Mouse (Mus musculus) midbrain, embryonic 12.5 days (tissue): ENCODE results near the gene Fstl4. TPM values are rescaled to one million over a fixed set of nuclear protein-coding genes. Genes with fewer than 3 reads are reported as not detected.

Experiments used
- ATAC-seq: fragments of 200-750 bp; cut with Nextera tagmentation; 2 replicates; pipeline ENCODE4 v1.8.0; 2017; ENCODE audit warnings: low read depth, moderate TSS enrichment, moderate library complexity; ENCODE audit not compliant: low FRiP score
- H3K27ac ChIP-seq: fragments of 300-500 bp; sonication (generic); replicated peaks from 2 replicates; pipeline ENCODE4 v1.5.1; 2016; ENCODE audit warnings: mild to moderate bottlenecking
- H3K27me3 ChIP-seq: fragments of 300-500 bp; sonication (generic); 2 replicates; pipeline ENCODE4 v1.6.1; 2016; ENCODE audit warnings: mild to moderate bottlenecking
- H3K36me3 ChIP-seq: fragments of 300-500 bp; sonication (generic); 2 replicates; pipeline ENCODE4 v1.6.1; 2016
- H3K4me1 ChIP-seq: fragments of 300-500 bp; sonication (generic); 2 replicates; pipeline ENCODE4 v1.6.1; 2016
- H3K4me2 ChIP-seq: fragments of 300-500 bp; sonication (generic); replicated peaks from 2 replicates; pipeline ENCODE4 v1.6.1; 2016; ENCODE audit warnings: mild to moderate bottlenecking, moderate library complexity
- H3K4me3 ChIP-seq: fragments of 300-500 bp; sonication (generic); 2 replicates; pipeline ENCODE4 v1.5.1; 2016; ENCODE audit warnings: mild to moderate bottlenecking
- H3K9ac ChIP-seq: fragments of 300-500 bp; sonication (generic); replicated peaks from 2 replicates; pipeline ENCODE4 v1.6.1; 2016; ENCODE audit warnings: mild to moderate bottlenecking, moderate library complexity
- H3K9me3 ChIP-seq: fragments of 300-500 bp; sonication (generic); 2 replicates; pipeline ENCODE4 v1.6.1; 2016; ENCODE audit warnings: mild to moderate bottlenecking
- WGBS: fragments of 180-500 bp; shearing (Covaris S2); methylation state at CpG from one replicate; pipeline ENCODE4 v1.1.7; 2016; 5-methylcytosine and 5-hydroxymethylcytosine counted together
- polyA plus RNA-seq: library from polyadenylated mRNA; unstranded; fragments of >200 nt; fragmentation: Nextera tagmentation; extraction: Ambion mirVana; gene quantifications from 2 replicates; pipeline ENCODE4 v1.2.1, GENCODE M21; 2016

Fstl4 gene
- polyA plus RNA-seq, 1 experiment from 2014 or later = 2.6 TPM

GRCm38 (mm10) chr11:52775291-52775690, 10.9 kb downstream of the Fstl4 start:
- Histone ChIP-seq H3K9ac (no peak overlapping the region), H3K27ac (no peak overlapping the region)
- ATAC-seq = no peak

GRCm38 (mm10) chr11:52782426-52782825, 18.0 kb downstream of the Fstl4 start:
- H3K27me3 ChIP-seq = no peaks in the 10 kb centered on the region
- no peak overlapping the region for H3K4me3 ChIP-seq
- H3K4me2 ChIP-seq = no peak overlapping the region
- no peak overlapping the region for H3K9ac ChIP-seq
- H3K27ac ChIP-seq = no peak overlapping the region
- ATAC-seq = no peak
- H3K36me3 ChIP-seq = no peaks in the 10 kb centered on the region
- WGBS = 91% methylated on average over 5 of the region's 5 CpGs
- H3K9me3 ChIP-seq = no peaks in the 10 kb centered on the region
- peaks cover 7% of the 10 kb centered on the region; the same call in 1 of the 2 replicates for H3K4me1 ChIP-seq

More at GRCm38 (mm10) chr11:52775291-52775690, 10.9 kb downstream of the Fstl4 start:
- no peaks in the 10 kb centered on the region for H3K36me3 ChIP-seq
- H3K4me3 ChIP-seq = no peak overlapping the region
- peaks cover 19% of the 10 kb centered on the region for H3K4me1 ChIP-seq
- H3K4me2 ChIP-seq = no peak overlapping the region
- no peaks in the 10 kb centered on the region for H3K9me3 ChIP-seq
- no peaks in the 10 kb centered on the region for H3K27me3 ChIP-seq
- 42% methylated on average over 3 of the region's 3 CpGs for WGBS

- no peaks in the 10 kb centered on the region for H3K9me3 ChIP-seq
- H3K27ac ChIP-seq = no peak overlapping the region
- no peak overlapping the region for H3K4me2 ChIP-seq
- WGBS = 73% methylated on average over 5 of the region's 5 CpGs
- no peaks in the 10 kb centered on the region for H3K27me3 ChIP-seq
- no peak for ATAC-seq
- H3K9ac ChIP-seq = no peak overlapping the region
- no peaks in the 10 kb centered on the region for H3K4me1 ChIP-seq
- H3K4me3 ChIP-seq = no peak overlapping the region
- H3K36me3 ChIP-seq = no peaks in the 10 kb centered on the region
These were observed 29.9 kb downstream of the Fstl4 start for GRCm38 (mm10) chr11:52794331-52794730.

GRCm38 (mm10) chr11:52809542-52809941, 45.1 kb downstream of the Fstl4 start:
- no peak for ATAC-seq
- WGBS = 83% methylated on average over 2 of the region's 2 CpGs

GRCm38 (mm10) chr11:52816004-52816403, 51.6 kb downstream of the Fstl4 start:
- Histone ChIP-seq H3K4me3 (no peak overlapping the region), H3K36me3 (no peaks in the 10 kb centered on the region), H3K9me3 (0 out of 2 replicates have a peak, but pooled peaks cover 4% of the 10 kb centered on the region), H3K27ac (no peak overlapping the region), H3K4me1 (peaks cover 7% of the 10 kb centered on the region; the same call in 1 of the 2 replicates), H3K27me3 (no peaks in the 10 kb centered on the region), H3K9ac (no peak overlapping the region), H3K4me2 (no peak overlapping the region)
- 84% methylated on average over 4 of the region's 4 CpGs for WGBS
- ATAC-seq = no peak

More at GRCm38 (mm10) chr11:52809542-52809941, 45.1 kb downstream of the Fstl4 start:
- H3K27ac ChIP-seq = no peak overlapping the region
- H3K27me3 ChIP-seq = no peaks in the 10 kb centered on the region
- H3K4me1 ChIP-seq = no peaks in the 10 kb centered on the region
- H3K36me3 ChIP-seq = no peaks in the 10 kb centered on the region
- H3K4me2 ChIP-seq = no peak overlapping the region
- H3K4me3 ChIP-seq = no peak overlapping the region
- no peaks in the 10 kb centered on the region for H3K9me3 ChIP-seq
- H3K9ac ChIP-seq = no peak overlapping the region

GRCm38 (mm10) chr11:52820336-52820905, 56.0 kb downstream of the Fstl4 start:
- WGBS = 3% methylated on average over 2 of the region's 2 CpGs
- Histone ChIP-seq H3K4me2 (no peak overlapping the region), H3K27ac (no peak overlapping the region), H3K4me1 (peaks cover 7% of the 10 kb centered on the region; the same call in 1 of the 2 replicates), H3K36me3 (no peaks in the 10 kb centered on the region), H3K9ac (no peak overlapping the region), H3K4me3 (no peak overlapping the region), H3K27me3 (no peaks in the 10 kb centered on the region), H3K9me3 (0 out of 2 replicates have a peak, but pooled peaks cover 6% of the 10 kb centered on the region)
- no peak for ATAC-seq

- no peak overlapping the region for H3K27ac ChIP-seq
- no peak for ATAC-seq
- H3K27me3 ChIP-seq = no peaks in the 10 kb centered on the region
- H3K36me3 ChIP-seq = no peaks in the 10 kb centered on the region
- 0 out of 2 replicates have a peak, but pooled peaks cover 3% of the 10 kb centered on the region for H3K9me3 ChIP-seq
- H3K4me2 ChIP-seq = no peak overlapping the region
- H3K4me1 ChIP-seq = no peaks in the 10 kb centered on the region
- 86% methylated on average over 2 of the region's 2 CpGs for WGBS
- H3K4me3 ChIP-seq = no peak overlapping the region
- H3K9ac ChIP-seq = no peak overlapping the region
These were observed 62.2 kb downstream of the Fstl4 start for GRCm38 (mm10) chr11:52826591-52826990.

GRCm38 (mm10) chr11:52831631-52832310, 67.3 kb downstream of the Fstl4 start:
- no peak for ATAC-seq
- no peak overlapping the region for H3K9ac ChIP-seq
- no peak overlapping the region for H3K4me3 ChIP-seq
- no peak overlapping the region for H3K27ac ChIP-seq
- no peaks in the 10 kb centered on the region for H3K27me3 ChIP-seq
- no peaks in the 10 kb centered on the region for H3K9me3 ChIP-seq
- H3K36me3 ChIP-seq = no peaks in the 10 kb centered on the region
- no peaks in the 10 kb centered on the region; the same call in 1 of the 2 replicates for H3K4me1 ChIP-seq
- H3K4me2 ChIP-seq = no peak overlapping the region
- 78% methylated on average over 12 of the region's 12 CpGs for WGBS

GRCm38 (mm10) chr11:52832311-52832675, 67.9 kb downstream of the Fstl4 start:
- H3K4me1 ChIP-seq = no peaks in the 10 kb centered on the region; the same call in 1 of the 2 replicates
- no peak overlapping the region for H3K27ac ChIP-seq
- H3K9me3 ChIP-seq = no peaks in the 10 kb centered on the region
- no peak overlapping the region for H3K9ac ChIP-seq
- no peaks in the 10 kb centered on the region for H3K27me3 ChIP-seq
- H3K4me3 ChIP-seq = no peak overlapping the region
- H3K36me3 ChIP-seq = no peaks in the 10 kb centered on the region
- no peak overlapping the region for H3K4me2 ChIP-seq
- ATAC-seq = no peak
- 97% methylated on average over 1 of the region's 1 CpGs for WGBS

- Histone ChIP-seq H3K4me1 (no peaks in the 10 kb centered on the region), H3K36me3 (no peaks in the 10 kb centered on the region), H3K9me3 (no peaks in the 10 kb centered on the region), H3K4me3 (no peak overlapping the region), H3K4me2 (no peak overlapping the region), H3K9ac (no peak overlapping the region), H3K27ac (no peak overlapping the region), H3K27me3 (no peaks in the 10 kb centered on the region)
- no peak for ATAC-seq
- WGBS = 92% methylated on average over 2 of the region's 2 CpGs
These were observed 84.3 kb downstream of the Fstl4 start for GRCm38 (mm10) chr11:52848691-52849090.

- 94% methylated on average over 3 of the region's 3 CpGs for WGBS
- H3K27me3 ChIP-seq = no peaks in the 10 kb centered on the region
- H3K4me2 ChIP-seq = no peak overlapping the region
- no peaks in the 10 kb centered on the region for H3K4me1 ChIP-seq
- no peak overlapping the region for H3K27ac ChIP-seq
- no peak for ATAC-seq
- no peaks in the 10 kb centered on the region for H3K9me3 ChIP-seq
- H3K9ac ChIP-seq = no peak overlapping the region
- no peak overlapping the region for H3K4me3 ChIP-seq
- no peaks in the 10 kb centered on the region for H3K36me3 ChIP-seq
These were observed 85.6 kb downstream of the Fstl4 start for GRCm38 (mm10) chr11:52850071-52850470.

- Histone ChIP-seq H3K27me3 (no peaks in the 10 kb centered on the region), H3K9ac (no peak overlapping the region), H3K4me2 (no peak overlapping the region), H3K4me3 (no peak overlapping the region), H3K9me3 (peaks cover 3% of the 10 kb centered on the region; the same call in 1 of the 2 replicates), H3K36me3 (no peaks in the 10 kb centered on the region), H3K4me1 (no peaks in the 10 kb centered on the region), H3K27ac (no peak overlapping the region)
- ATAC-seq = no peak
- WGBS = 92% methylated on average over 15 of the region's 15 CpGs
These were observed 108.5 kb downstream of the Fstl4 start for GRCm38 (mm10) chr11:52872846-52873512.
